Mouse (Mus musculus): ENCODE measurements around the gene Armh3.
A peak's percentile ranks its signal among the peaks of the same experiment; 100 is the strongest.
"Not testable (repeated sequence)": the region's sequence is repeated elsewhere in the genome, so short reads cannot be mapped to it uniquely, and the experiment has no call there.

The Armh3 gene

GRCm38 (mm10) chr19:45815170-45815569 is 183.1 kb downstream of the Armh3 start:
- DNase-seq = no peak

GRCm38 (mm10) chr19:45813801-45814200 is 184.5 kb downstream of the Armh3 start:
- no peak for DNase-seq

GRCm38 (mm10) chr19:45813263-45813662 is 185.0 kb downstream of the Armh3 start:
- peak; percentile 84 for DNase-seq

- no peak for DNase-seq
Measured at GRCm38 (mm10) chr19:45812673-45813252, 185.5 kb downstream of the Armh3 start.

GRCm38 (mm10) chr19:45812115-45812514 is 186.2 kb downstream of the Armh3 start:
- DNase-seq = peak; percentile 63

GRCm38 (mm10) chr19:45811028-45811674 is 187.1 kb downstream of the Armh3 start:
- no peak for DNase-seq

- DNase-seq = no peak
Measured at GRCm38 (mm10) chr19:45807732-45808131, 190.6 kb downstream of the Armh3 start.

- DNase-seq = not testable (repeated sequence)
Measured at GRCm38 (mm10) chr19:45805817-45806216, 192.5 kb downstream of the Armh3 start.

- DNase-seq = peak; percentile 44
Measured at GRCm38 (mm10) chr19:45804593-45805368, 193.5 kb downstream of the Armh3 start.

- no peak for DNase-seq
Measured at GRCm38 (mm10) chr19:45803408-45803807, 194.9 kb downstream of the Armh3 start.

GRCm38 (mm10) chr19:45802702-45803101 is 195.6 kb downstream of the Armh3 start:
- no peak for DNase-seq

- no peak for DNase-seq
Measured at GRCm38 (mm10) chr19:45796879-45797278, 201.4 kb downstream of the Armh3 start.

GRCm38 (mm10) chr19:45796061-45796556 is 202.2 kb downstream of the Armh3 start:
- peak; percentile 70 for DNase-seq

GRCm38 (mm10) chr19:45795406-45795944 is 202.8 kb downstream of the Armh3 start:
- DNase-seq = no peak

- DNase-seq = no peak
Measured at GRCm38 (mm10) chr19:45794718-45795117, 203.6 kb downstream of the Armh3 start.

GRCm38 (mm10) chr19:45792404-45792803 is 205.9 kb downstream of the Armh3 start:
- no peak for DNase-seq

GRCm38 (mm10) chr19:45789888-45790874 is 208.1 kb downstream of the Armh3 start:
- peak; percentile 29 for DNase-seq

- no peak for DNase-seq
Measured at GRCm38 (mm10) chr19:45789365-45789764, 208.9 kb downstream of the Armh3 start.

GRCm38 (mm10) chr19:45788337-45788736 is 210.0 kb downstream of the Armh3 start:
- no peak for DNase-seq

GRCm38 (mm10) chr19:45787450-45787849 is 210.8 kb downstream of the Armh3 start:
- no peak for DNase-seq

GRCm38 (mm10) chr19:45785470-45785869 is 212.8 kb downstream of the Armh3 start:
- DNase-seq = no peak

GRCm38 (mm10) chr19:45783933-45784576 is 214.2 kb downstream of the Armh3 start:
- DNase-seq = peak; percentile 23

All from thymus, postnatal 25 days (tissue).